Mouse (Mus musculus) liver, postnatal 0 days (tissue): Measurements from ENCODE around the gene Rtel1.

ENCODE experiments used
- CTCF ChIP-seq: sonication (generic); IDR thresholded peaks from 2 replicates; pipeline ENCODE4 v1.5.1; 2016; ENCODE audit warnings: antibody characterized with exemption, low read depth
- EP300 ChIP-seq: IDR thresholded peaks from 2 replicates; pipeline ENCODE4 v1.6.1; 2016; ENCODE audit warnings: antibody characterized with exemption, low read depth, mild to moderate bottlenecking

DNA sequence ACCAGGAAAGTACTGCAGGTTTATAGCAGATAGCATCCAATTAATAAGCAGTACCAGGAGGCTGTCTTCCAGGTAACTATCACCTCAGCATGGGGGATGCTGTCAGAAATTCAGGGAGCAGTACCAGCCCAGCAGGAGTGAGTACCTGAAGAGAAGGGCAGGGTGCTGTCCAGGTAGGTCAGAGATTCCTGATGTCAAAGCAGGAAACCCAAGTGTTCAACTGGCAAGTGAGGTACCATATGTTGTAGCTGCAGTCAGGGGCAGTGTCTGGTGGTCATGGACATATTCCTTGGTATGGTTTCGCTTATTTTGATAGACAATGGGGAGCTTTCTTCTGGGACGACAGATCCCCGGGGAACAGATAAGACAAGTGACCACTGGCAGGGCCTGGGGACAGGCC is 7.1 kb upstream of the Rtel1 start:
- no peak for TF ChIP-seq CTCF
- no peak for TF ChIP-seq EP300
